Mouse (Mus musculus): ENCODE measurements around the gene Idi2.
"Not testable (repeated sequence)": the region's sequence is repeated elsewhere in the genome, so short reads cannot be mapped to it uniquely, and the experiment has no call there.

Idi2 gene

DNA sequence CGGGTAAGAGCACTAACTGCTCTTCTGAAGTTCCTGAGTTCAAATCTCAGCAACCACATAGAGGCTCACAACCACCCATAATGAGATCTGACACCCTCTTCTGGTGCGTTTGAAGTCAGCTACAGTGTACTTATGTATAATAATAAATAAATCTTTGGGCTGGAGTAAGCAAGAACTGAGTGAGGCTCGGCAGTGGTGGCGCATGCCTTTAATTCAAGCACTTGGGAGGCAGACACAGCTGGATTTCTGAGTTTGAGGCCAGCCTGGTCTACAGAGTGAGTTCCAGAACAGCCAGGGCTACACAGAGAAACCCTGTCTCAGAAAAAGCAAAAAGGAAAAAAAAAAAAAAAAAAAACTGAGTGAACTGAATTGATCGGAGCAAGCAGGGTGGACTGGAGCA is 44.6 kb downstream of the Idi2 start:
- not testable (repeated sequence) for DNase-seq (ENCODE audit: low read depth)

- DNase-seq (ENCODE audit: low read depth), result no peak
These were observed 46.8 kb downstream of the Idi2 start for GRCm38 (mm10) chr13:8999464-8999863.

DNA sequence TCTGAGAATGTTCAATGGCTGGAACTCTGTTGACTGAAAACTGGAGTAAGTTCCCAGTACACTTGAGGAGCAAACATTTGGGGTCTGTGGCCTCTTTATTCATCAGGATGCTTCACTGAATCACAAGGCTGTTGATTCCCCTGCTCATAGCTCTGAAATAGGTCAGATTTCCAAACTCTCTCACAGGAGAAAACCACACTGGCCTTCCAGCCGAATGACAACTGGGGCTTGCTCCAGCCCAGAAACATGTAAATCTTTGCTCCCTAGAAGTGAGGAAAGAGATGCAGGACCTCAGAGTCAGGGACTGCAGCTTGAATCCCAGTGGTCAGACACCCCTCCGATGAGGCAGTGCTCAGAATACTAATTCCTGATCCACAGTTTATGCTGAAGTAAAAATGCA is 50.6 kb downstream of the Idi2 start:
- DNase-seq (ENCODE audit: low read depth), result no peak
